Mouse (Mus musculus) mesoderm, embryonic 11.5 days (tissue): ENCODE measurements at regions not wholly inside any gene's neighbourhood (a gene's known extent, or its start where the extent isn't known, plus 50 kb on each side); places are given as distances from the start of the nearest gene placed in this dataset.
A peak's percentile ranks its signal among the peaks of the same experiment; 100 is the strongest.
"Not testable (repeated sequence)": the region's sequence is repeated elsewhere in the genome, so short reads cannot be mapped to it uniquely, and the experiment has no call there.

Experiments used
- DNase-seq: peaks from one replicate; pipeline ENCODE4 v3.0.0-alpha.2; 2012; ENCODE audit warnings: low read depth, low spot score

DNA sequence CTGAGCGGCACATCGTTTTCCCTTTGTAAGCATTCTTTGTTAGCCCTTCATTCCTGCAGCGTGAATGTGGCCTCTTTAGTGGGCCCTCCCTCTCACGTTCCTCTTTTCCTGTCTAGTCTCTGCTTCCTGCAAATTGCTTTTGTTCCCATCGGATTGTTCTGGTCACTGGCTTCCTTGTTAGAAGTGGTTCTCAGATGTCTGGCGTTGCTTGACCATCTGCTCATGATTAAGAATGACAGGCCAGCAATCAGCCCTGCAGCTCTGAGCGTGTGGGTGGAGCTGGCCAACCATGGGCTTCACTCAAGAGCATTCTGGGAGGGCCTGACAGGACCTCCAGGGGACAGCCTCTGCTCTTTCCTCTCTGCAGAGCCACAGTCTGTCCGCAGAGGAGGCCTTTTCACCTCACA, 297.5 kb downstream of the Eipr1 start:
- peak; percentile 90 for DNase-seq

DNA sequence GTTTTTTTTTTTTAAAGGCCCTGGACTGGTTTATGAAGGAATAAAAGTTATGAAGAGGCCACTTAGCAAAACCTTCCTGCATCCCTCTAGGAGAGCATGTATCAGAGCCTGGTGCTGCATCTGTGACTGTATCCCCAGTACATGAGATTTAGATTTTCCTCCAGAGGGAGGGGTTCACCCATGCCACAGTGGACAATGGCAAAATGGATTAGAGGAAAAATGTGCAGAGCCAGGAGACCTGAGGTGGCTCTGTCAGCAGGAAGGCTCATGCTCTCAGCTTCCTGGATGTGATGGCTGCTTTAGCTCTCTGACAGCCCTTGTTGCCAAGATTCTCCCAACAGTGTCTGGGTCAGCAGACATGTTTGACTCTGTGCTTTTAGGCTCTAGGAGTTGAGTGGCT, 298.2 kb downstream of the Eipr1 start:
- DNase-seq: no peak

GRCm38 (mm10) chr12:29050516-29051251, 299.1 kb downstream of the Eipr1 start:
- DNase-seq: peak; percentile 70

- no peak for DNase-seq
These were observed 302.8 kb downstream of the Eipr1 start for GRCm38 (mm10) chr12:29054367-29054766.

DNA sequence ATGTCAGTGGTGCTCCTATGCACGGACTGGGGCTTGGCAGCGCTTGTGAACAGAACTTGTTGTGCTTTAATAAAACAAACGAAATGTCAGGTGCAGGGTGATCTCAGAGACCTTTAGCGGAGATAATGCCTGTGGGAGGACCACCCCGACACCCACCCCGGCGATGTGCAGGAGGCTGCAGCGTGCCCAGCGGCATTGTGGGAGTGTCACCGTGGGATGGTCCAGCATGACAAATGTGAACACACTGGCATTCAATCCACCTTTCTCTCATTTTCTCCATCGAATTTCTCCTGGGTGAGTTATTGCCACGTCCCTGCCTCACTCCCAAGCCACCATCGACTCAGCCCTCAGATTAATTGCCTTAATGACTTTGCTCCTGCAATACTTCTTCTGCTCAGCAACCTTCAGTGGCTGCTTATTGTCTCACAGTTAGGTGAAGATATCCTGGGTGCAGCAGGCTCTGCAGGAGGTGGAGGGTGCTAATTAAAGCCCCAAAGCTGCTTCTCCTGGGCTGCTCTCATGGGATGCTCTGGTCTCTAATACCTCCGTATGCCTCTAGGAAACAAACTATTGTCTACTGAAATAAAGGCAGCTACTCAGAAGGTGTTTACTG, 310.5 kb downstream of the Eipr1 start:
- peak; percentile 30 for DNase-seq

DNA sequence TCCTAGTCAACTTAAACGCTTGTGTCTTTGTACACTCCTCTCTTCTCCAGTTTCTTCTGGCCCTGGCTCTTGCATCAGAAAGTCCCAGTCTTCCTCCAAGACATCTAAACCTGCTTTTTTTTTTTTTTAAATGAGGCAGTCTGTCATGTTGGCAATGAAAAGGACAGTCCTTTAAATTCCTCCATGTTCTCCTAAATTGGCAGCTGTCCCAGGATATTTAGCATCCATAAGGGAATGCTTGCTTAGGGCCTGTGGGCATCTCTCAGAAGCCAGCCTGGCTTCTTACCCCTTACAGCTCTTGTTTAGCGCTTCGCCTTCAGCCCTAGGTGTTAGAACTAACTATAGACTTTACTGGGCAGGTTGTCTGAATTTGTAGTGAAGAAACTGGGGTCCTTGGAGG, 311.2 kb downstream of the Eipr1 start:
- DNase-seq: no peak

DNA sequence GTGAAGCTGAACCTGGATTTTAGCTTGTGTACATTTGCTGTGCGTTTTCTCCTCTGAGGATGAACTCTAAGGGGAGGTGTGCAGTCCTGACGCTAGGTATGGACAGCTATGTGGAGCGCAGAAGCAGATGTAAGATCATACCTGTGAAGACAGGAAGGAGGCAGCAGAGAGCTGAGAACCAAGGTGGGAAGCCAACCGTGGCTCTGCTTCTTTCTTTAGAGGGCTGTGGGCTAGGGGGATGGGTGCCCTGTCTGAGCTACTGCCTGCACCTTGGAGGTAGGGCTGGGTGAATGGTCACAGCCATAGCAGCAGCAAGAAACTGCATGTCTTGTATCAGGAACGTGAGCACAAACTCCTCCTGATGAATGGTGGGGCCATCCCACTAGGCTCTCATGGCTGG, 316.6 kb downstream of the Eipr1 start:
- DNase-seq: peak; percentile 62

- no peak for DNase-seq
These were observed 323.7 kb downstream of the Eipr1 start for GRCm38 (mm10) chr12:29075096-29075852.

DNA sequence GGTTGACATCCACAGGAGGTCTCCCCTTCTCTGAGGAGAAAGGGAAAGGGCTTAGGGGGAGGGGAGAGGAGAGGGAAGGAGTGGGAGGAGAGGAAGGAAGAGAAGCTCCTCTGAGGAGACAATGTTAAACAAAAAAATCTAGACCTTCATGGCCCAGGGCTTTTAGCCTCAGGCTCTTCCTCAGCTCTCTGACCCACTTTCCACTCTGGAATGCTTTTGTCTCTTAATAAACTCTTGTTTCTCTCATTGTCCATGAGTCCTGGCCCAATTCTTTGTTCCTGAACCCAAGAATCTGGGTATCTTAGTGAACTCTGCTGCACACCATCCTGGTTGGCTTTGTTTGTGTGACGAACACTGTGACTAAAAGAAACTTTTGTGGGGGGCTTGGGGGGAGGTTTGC, 325.0 kb downstream of the Eipr1 start:
- DNase-seq: no peak

DNA sequence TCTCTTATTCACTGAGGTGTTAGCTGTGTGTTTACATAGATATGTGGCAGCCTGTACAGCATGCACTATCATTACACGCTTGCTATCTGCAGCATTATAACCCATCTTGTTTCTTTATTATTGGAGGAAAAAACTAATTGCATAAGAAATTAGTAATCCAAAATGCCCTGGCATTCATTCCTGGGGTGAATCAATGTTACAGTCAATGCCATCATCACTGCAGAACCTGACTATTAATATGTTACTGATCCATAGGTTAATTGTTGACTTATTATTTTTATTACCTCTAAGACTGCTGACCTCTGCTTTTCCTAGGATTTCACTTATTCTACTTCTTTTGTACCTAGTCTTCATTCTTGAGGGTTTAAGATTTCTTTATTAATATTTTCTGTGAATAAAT, 327.4 kb downstream of the Eipr1 start:
- no peak for DNase-seq

DNA sequence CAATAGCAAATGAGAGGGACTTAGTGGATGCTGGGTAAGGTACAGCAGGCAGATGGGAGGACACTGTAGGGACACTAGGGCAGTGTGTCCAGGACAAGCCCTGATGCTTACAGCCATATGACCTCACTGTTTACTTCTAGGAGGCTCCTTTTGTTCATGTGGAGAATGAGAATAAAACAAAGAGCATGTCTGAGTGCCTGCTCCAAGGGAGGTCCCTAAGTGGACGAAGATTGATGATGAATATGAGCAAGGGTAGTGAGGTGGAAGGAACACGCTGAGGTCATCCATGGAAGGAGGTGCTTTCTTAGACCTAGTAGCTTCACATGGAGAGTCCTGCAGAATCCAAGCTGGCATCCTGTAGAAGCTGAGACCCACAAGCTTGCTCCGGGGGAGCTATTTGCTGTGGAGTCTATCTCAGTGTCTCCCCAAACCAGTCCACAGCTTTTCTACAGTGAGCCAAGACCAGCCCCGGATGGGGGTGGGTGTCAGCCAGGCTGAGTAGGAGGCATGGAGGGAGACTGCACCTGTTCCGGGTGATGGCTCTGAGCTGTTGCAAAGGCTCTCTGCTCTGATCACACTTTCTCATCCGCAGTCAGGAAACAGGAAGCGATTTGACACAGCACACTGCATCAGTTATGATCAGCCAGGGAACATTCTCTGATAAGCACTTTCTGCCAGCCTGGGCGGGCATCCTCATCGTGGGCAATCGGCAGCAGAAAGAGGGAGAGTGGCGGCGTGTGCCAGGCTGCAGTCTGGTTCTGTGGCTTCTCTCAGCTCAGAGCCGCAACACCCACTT, 332.0 kb downstream of the Eipr1 start:
- DNase-seq: peak; percentile 44

GRCm38 (mm10) chr12:29087245-29087644, 335.6 kb downstream of the Eipr1 start:
- DNase-seq: not testable (repeated sequence)

GRCm38 (mm10) chr12:29089634-29090033, 338.0 kb downstream of the Eipr1 start:
- no peak for DNase-seq

DNA sequence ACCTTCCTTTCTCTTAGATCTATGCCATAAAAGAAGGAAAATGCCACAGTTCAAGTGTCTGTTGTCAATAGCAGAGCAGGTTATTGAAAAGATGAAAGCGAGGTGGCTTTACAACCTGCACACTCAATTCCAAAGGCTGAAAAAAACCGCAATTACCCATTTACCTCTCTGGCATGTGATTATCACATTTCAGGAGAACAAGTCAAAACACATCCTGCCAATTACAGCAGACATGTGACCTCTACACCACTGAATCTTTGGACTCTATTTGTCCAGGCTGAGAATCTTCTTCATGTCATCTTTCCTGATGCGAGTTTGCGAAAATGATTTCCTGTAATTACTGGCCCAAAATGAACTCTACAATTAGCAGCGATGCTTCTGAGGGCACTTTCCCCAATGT, 338.8 kb downstream of the Eipr1 start:
- DNase-seq: no peak

DNA sequence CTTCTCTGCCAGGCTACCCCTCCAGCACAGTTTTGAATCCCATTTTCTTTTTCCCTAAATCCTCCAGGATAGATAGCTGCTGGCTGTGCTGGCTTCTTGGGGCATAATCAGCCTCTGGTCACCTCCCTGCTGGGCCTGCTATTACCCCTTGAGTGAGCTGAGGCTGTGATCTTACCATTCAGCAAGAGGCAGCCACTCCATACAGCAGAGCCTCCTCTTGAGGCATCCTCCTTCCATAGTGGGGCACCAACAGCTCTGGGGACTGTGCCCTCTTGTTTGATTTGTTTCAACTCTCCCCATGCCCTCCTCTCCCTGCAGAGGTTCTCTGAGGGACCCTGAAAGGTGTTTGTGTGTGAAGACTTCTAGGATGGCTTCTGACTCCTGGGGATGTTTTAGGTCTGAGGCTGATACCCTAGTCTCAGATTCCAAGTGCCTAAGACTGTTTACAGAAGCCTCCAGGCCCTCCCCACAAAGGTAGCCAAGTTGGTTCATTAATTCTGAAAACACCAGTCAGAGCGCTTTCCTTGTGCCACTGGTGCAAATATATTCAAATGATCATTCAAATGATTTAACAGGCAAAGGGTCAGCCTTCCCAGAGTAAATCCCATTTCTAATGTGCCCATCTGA, 343.9 kb downstream of the Eipr1 start:
- DNase-seq: no peak

DNA sequence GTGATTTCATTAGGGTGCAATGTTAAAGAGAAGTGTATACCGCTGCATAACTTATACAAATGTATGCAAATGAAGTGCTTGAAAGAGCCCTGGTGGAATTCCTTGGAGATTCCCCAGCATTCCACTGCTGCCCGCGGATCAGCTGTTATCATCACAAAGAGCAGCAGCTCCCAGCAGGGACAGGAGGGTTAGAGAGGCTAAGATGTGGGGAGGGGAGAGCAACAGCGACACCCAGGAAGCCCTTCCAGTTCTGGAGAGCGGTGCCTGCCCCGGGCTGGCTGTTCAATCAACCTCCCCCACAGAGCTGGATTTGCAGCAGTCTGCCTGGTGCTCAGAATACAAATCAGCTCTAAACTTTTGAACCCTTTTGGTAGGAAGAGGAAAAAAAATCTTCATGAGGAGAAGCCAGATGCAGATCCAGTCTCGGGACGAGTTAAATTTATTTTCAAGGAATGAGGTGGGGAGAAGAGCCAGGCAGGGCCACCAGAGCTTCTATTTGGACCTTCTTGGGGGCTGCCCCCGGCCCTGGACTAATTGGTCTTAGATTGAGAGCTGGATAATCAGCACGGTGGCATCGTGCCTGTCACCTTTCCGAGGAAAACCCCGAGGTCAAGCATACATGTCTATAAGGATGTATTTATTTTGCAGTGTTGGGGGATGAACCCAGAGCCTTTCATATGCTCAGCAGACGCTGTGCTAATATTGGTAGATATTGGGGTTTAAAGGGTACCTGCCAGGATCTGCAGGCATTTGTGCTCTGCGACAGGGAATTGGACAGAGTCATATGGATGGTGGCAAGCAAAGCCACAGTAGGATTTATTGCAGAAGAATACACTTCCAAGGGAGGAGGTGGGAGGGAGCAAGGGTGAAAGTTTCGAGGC, 344.7 kb downstream of the Eipr1 start:
- DNase-seq: peak; percentile 87

DNA sequence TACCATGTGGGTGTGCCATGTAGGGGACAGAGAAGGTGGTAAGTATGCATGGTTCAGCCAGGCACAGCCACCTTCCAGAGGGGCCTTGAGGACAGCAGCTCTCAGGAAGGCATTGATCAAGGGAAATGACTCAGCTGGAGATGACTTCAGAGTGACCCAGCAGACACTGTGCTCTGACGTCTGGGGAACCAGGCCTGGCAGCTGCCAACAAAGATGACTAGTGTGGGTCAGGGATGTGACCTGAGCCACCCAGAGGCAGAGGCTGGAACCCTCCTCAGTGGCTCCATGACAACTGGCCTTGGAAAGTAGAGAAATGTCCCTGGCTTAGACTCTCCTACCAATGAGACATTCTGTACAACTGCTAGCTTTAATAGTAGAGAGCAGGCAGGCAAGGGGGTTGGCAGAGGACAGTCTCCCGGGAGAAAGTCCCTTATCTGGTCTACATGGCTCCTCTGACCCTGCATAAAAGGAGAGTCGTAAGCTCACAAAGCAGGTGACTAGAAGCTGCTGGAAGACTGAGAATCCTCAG, 348.5 kb downstream of the Eipr1 start:
- DNase-seq: no peak

DNA sequence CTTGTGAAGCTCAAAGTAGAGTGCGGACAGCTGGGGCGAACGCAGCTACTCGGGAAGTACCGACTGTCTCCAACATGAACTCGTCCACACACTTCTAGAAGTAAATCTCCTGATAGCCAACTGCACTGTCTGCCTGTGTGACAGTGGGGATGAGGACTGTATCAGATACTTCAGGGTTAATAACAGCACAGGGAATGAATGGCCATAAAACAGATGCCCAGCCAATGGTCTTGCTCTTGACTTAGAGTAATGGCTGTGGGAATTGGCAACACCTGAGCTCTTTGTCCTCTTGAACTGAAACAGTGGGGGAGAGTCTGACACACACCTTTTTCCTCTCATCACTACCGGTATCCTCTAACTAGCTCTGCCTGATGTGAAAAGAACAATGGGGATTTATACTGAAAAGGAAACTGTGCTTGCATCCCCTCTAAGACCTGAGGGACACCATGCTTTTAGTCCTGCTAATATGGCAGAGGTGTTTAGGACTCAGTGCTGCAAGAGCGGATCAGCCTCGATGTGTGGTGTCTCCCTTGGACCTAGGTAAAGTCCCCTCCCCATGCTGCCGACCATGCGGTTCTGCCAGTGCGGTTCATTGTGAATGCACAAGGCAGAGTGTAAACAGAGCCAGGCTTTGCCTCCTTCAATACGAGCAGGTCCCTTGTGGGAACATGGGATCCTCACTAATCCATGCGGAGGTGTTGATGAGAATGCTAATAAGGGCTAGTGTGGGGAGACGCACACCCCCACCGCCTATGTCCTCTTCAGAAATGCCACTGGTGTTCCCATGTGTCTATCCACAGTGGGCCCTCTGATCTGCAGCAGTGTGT, 355.5 kb downstream of the Eipr1 start:
- DNase-seq: no peak

DNA sequence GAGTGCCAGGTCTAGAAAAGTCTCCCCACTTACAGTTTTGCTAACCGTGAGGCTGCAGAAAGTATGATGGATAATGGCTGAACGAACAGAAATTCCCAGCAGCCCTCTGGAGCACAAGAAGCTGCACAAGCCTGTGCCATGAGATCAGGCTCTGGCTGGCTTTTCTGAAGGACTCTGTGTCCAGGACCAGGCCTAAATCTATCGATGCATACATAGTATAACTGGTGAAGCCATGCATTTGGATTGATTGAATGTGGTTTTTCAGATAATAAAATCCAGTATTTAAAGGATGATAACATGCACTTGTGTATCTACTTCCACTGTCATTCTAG, 356.1 kb downstream of the Eipr1 start:
- DNase-seq: no peak
